Mouse (Mus musculus): Measurements from ENCODE around the gene Camkk2.

Gene Camkk2

GRCm38 (mm10) chr5:122811364-122812079 is 32.3 kb upstream of the Camkk2 start:
- Histone ChIP-seq H3K4me1 (replicated peaks; ENCODE audit: low read depth, low read length) (peaks cover 8% of the 10 kb centered on the region; the same call in 1 of the 2 replicates), H3K27me3 (ENCODE audit: insufficient read depth, low read length) (no peaks in the 10 kb centered on the region), H3K9me3 (ENCODE audit: low read length) (no peaks in the 10 kb centered on the region), H3K4me3 (replicated peaks; ENCODE audit: low read length) (no peak overlapping the region), H3K36me3 (ENCODE audit: insufficient read depth, low read length) (peaks cover 94% of the 10 kb centered on the region)
- no peak for TF ChIP-seq POU5F1 (IDR thresholded peaks at IDR 0.05; ENCODE audit: borderline replicate concordance, low read length)
- TF ChIP-seq CTCF (conservative IDR thresholded peaks at IDR 0.05; ENCODE audit: low read length), result peak; percentile 62
- TF ChIP-seq NANOG (IDR thresholded peaks at IDR 0.05; ENCODE audit: borderline replicate concordance, low read length), result no peak

- H3K36me3 ChIP-seq (ENCODE audit: insufficient read depth, low read length), result peaks cover 99% of the 10 kb centered on the region
- H3K9me3 ChIP-seq (ENCODE audit: low read length), result no peaks in the 10 kb centered on the region
- no peaks in the 10 kb centered on the region for H3K27me3 ChIP-seq (ENCODE audit: insufficient read depth, low read length)
- peaks cover 19% of the 10 kb centered on the region for H3K4me1 ChIP-seq (replicated peaks; ENCODE audit: low read depth, low read length)
- no peak overlapping the region for H3K4me3 ChIP-seq (replicated peaks; ENCODE audit: low read length)
- TF ChIP-seq CTCF (conservative IDR thresholded peaks at IDR 0.05; ENCODE audit: low read length) (peak; percentile 61), POU5F1 (IDR thresholded peaks at IDR 0.05; ENCODE audit: borderline replicate concordance, low read length) (no peak)
Measured at GRCm38 (mm10) chr5:122805503-122805902, 26.3 kb upstream of the Camkk2 start.

GRCm38 (mm10) chr5:122802706-122803105 is 23.5 kb upstream of the Camkk2 start:
- no peak overlapping the region for H3K4me3 ChIP-seq (replicated peaks; ENCODE audit: low read length)
- peaks cover 44% of the 10 kb centered on the region for H3K4me1 ChIP-seq (replicated peaks; ENCODE audit: low read depth, low read length)
- H3K36me3 ChIP-seq (ENCODE audit: insufficient read depth, low read length), result peaks cover 100% of the 10 kb centered on the region
- H3K9me3 ChIP-seq (ENCODE audit: low read length), result no peaks in the 10 kb centered on the region
- TF ChIP-seq POU5F1 (IDR thresholded peaks at IDR 0.05; ENCODE audit: borderline replicate concordance, low read length) (no peak), NANOG (IDR thresholded peaks at IDR 0.05; ENCODE audit: borderline replicate concordance, low read length) (no peak), CTCF (conservative IDR thresholded peaks at IDR 0.05; ENCODE audit: low read length) (no peak)
- H3K27me3 ChIP-seq (ENCODE audit: insufficient read depth, low read length), result no peaks in the 10 kb centered on the region

- Histone ChIP-seq H3K4me1 (replicated peaks; ENCODE audit: low read depth, low read length) (peaks cover 44% of the 10 kb centered on the region), H3K27me3 (ENCODE audit: insufficient read depth, low read length) (no peaks in the 10 kb centered on the region)
- TF ChIP-seq NANOG (IDR thresholded peaks at IDR 0.05; ENCODE audit: borderline replicate concordance, low read length) (no peak), POU5F1 (IDR thresholded peaks at IDR 0.05; ENCODE audit: borderline replicate concordance, low read length) (no peak), CTCF (conservative IDR thresholded peaks at IDR 0.05; ENCODE audit: low read length) (no peak)
Measured at GRCm38 (mm10) chr5:122801684-122802083, 22.5 kb upstream of the Camkk2 start.

GRCm38 (mm10) chr5:122800345-122801010 is 21.3 kb upstream of the Camkk2 start:
- Histone ChIP-seq H3K36me3 (ENCODE audit: insufficient read depth, low read length) (peaks cover 97% of the 10 kb centered on the region), H3K9me3 (ENCODE audit: low read length) (no peaks in the 10 kb centered on the region), H3K4me3 (replicated peaks; ENCODE audit: low read length) (no peak overlapping the region), H3K4me1 (replicated peaks; ENCODE audit: low read depth, low read length) (peaks cover 44% of the 10 kb centered on the region), H3K27me3 (ENCODE audit: insufficient read depth, low read length) (no peaks in the 10 kb centered on the region)
- TF ChIP-seq CTCF (conservative IDR thresholded peaks at IDR 0.05; ENCODE audit: low read length), result no peak

More at GRCm38 (mm10) chr5:122801684-122802083, 22.5 kb upstream of the Camkk2 start:
- Histone ChIP-seq H3K9me3 (ENCODE audit: low read length) (no peaks in the 10 kb centered on the region), H3K4me3 (replicated peaks; ENCODE audit: low read length) (no peak overlapping the region), H3K36me3 (ENCODE audit: insufficient read depth, low read length) (peaks cover 97% of the 10 kb centered on the region)

GRCm38 (mm10) chr5:122799379-122800344 is 20.5 kb upstream of the Camkk2 start:
- Histone ChIP-seq H3K9me3 (ENCODE audit: low read length) (no peaks in the 10 kb centered on the region), H3K4me3 (replicated peaks; ENCODE audit: low read length) (no peak overlapping the region), H3K27me3 (ENCODE audit: insufficient read depth, low read length) (no peaks in the 10 kb centered on the region), H3K36me3 (ENCODE audit: insufficient read depth, low read length) (peaks cover 96% of the 10 kb centered on the region), H3K4me1 (replicated peaks; ENCODE audit: low read depth, low read length) (peaks cover 44% of the 10 kb centered on the region)
- TF ChIP-seq POU5F1 (IDR thresholded peaks at IDR 0.05; ENCODE audit: borderline replicate concordance, low read length), result no peak
- no peak for TF ChIP-seq NANOG (IDR thresholded peaks at IDR 0.05; ENCODE audit: borderline replicate concordance, low read length)
- TF ChIP-seq CTCF (conservative IDR thresholded peaks at IDR 0.05; ENCODE audit: low read length), result no peak

- Histone ChIP-seq H3K27me3 (ENCODE audit: insufficient read depth, low read length) (no peaks in the 10 kb centered on the region), H3K9me3 (ENCODE audit: low read length) (no peaks in the 10 kb centered on the region), H3K4me1 (replicated peaks; ENCODE audit: low read depth, low read length) (peaks cover 44% of the 10 kb centered on the region), H3K36me3 (ENCODE audit: insufficient read depth, low read length) (peaks cover 96% of the 10 kb centered on the region), H3K4me3 (replicated peaks; ENCODE audit: low read length) (no peak overlapping the region)
- TF ChIP-seq CTCF (conservative IDR thresholded peaks at IDR 0.05; ENCODE audit: low read length), result no peak
- no peak for TF ChIP-seq POU5F1 (IDR thresholded peaks at IDR 0.05; ENCODE audit: borderline replicate concordance, low read length)
- no peak for TF ChIP-seq NANOG (IDR thresholded peaks at IDR 0.05; ENCODE audit: borderline replicate concordance, low read length)
Measured at GRCm38 (mm10) chr5:122798557-122799378, 19.6 kb upstream of the Camkk2 start.

All from E14TG2a.4 (cell line).